In the genomic region with DNA sequence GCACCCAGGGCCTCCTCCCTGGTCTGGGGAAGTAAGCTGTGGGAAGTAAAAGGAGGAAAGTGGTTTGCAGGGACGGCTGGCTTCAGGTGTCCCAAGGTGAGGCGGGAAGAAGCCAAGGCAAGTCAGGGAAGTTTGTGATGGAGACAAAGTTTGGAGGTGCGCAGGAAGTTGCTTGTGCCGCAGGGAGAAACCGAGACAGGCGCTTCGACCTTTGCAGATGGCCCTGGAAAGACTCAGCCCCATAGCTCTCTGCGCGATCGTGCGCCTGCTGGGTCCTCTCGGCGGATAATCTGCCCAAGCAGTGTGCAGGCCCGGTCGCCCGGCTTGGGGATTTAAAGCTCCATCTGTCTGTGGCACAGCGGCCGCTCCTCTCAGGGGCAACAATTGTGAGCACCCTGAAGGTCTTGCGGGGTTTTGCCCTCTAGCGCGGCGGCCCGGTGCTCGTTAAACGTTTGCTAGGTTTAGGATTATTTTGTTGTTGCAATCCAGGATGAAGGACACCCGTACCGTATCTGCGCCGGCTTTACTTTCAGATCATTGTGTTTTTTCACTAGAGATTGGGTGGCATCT, we compare ENCODE assay signal across 8 mouse cellular contexts.
DNase-seq lines count a peak whose midpoint lies in the region; ATAC-seq and TF ChIP-seq lines count a peak whose summit lies in the region.

No protein-coding gene starts in this region.

- TF ChIP-seq POLR2A in limb, embryonic 14.5 days (IDR thresholded peaks at IDR 0.05; ENCODE audit: borderline replicate concordance, extremely low read depth, insufficient read depth, insufficient read length) = no peak

- WGBS in embryonic facial prominence, embryonic 13.5 days = under 1% methylated on average over 29 of the region's 29 CpGs
- under 1% methylated on average over 29 of the region's 29 CpGs for WGBS in hindbrain, embryonic 12.5 days
- under 1% methylated on average over 28 of the region's 29 CpGs for WGBS in limb, embryonic 14.5 days
- under 1% methylated on average over 29 of the region's 29 CpGs for WGBS in midbrain, embryonic 15.5 days

- H3K27ac ChIP-seq in embryonic facial prominence, embryonic 13.5 days = peak overlapping the region; percentile 9; the same call in 1 of the 2 replicates
- H3K27ac ChIP-seq in hindbrain, embryonic 12.5 days = no peak overlapping the region
- H3K27ac ChIP-seq in limb, embryonic 14.5 days (replicated peaks; ENCODE audit: low read depth, low read length) = no peak overlapping the region
- H3K27ac ChIP-seq in midbrain, embryonic 15.5 days = peak overlapping the region; percentile 36; the same call in 1 of the 2 replicates

- H3K4me3 ChIP-seq in embryonic facial prominence, embryonic 13.5 days = peak overlapping the region; percentile 76
- peak overlapping the region; percentile 70 for H3K4me3 ChIP-seq in hindbrain, embryonic 12.5 days
- peak overlapping the region; percentile 63 for H3K4me3 ChIP-seq in limb, embryonic 14.5 days (replicated peaks; ENCODE audit: low read length)
- peak overlapping the region; percentile 62 for H3K4me3 ChIP-seq in midbrain, embryonic 15.5 days

- peaks cover 8% of the 10 kb centered on the region for H3K27me3 ChIP-seq in embryonic facial prominence, embryonic 13.5 days
- peaks cover 32% of the 10 kb centered on the region for H3K27me3 ChIP-seq in hindbrain, embryonic 12.5 days
- peaks cover 13% of the 10 kb centered on the region; the same call in 1 of the 2 replicates for H3K27me3 ChIP-seq in limb, embryonic 14.5 days (ENCODE audit: control insufficient read depth, insufficient read depth, low read length)
- peaks cover 12% of the 10 kb centered on the region for H3K27me3 ChIP-seq in midbrain, embryonic 15.5 days (replicated peaks)

- no peak for ATAC-seq in CD4-positive, CD25-positive, alpha-beta regulatory T cell, adult 4 months
- ATAC-seq in embryonic facial prominence, embryonic 13.5 days (ENCODE audit: insufficient number of reproducible peaks, insufficient read depth, low FRiP score, low TSS enrichment, low read depth) = no peak
- ATAC-seq in hindbrain, embryonic 12.5 days (ENCODE audit: low FRiP score) = no peak
- ATAC-seq in limb, embryonic 14.5 days (ENCODE audit: low FRiP score, low read depth) = no peak
- no peak for ATAC-seq in midbrain, embryonic 15.5 days (replicated peaks)

- no peaks in the 10 kb centered on the region for H3K36me3 ChIP-seq in embryonic facial prominence, embryonic 13.5 days
- H3K36me3 ChIP-seq in hindbrain, embryonic 12.5 days = no peaks in the 10 kb centered on the region
- no peaks in the 10 kb centered on the region for H3K36me3 ChIP-seq in limb, embryonic 14.5 days (ENCODE audit: control insufficient read depth, insufficient read depth, low read length)
- no peaks in the 10 kb centered on the region for H3K36me3 ChIP-seq in midbrain, embryonic 15.5 days (replicated peaks)

- peak; percentile 53 for DNase-seq in CD4-positive, CD25-positive, alpha-beta regulatory T cell, adult 2 months (ENCODE audit: low read depth, low spot score)
- peak; percentile 70 for DNase-seq in ZHBTc4 (ENCODE audit: low read depth, low spot score)
- DNase-seq in limb, embryonic 14.5 days (ENCODE audit: low spot score) = no peak
- peak; percentile 56 for DNase-seq in thymus, postnatal 4 days

- H3K9me3 ChIP-seq in embryonic facial prominence, embryonic 13.5 days = no peaks in the 10 kb centered on the region
- no peaks in the 10 kb centered on the region for H3K9me3 ChIP-seq in hindbrain, embryonic 12.5 days (replicated peaks)
- no peaks in the 10 kb centered on the region for H3K9me3 ChIP-seq in limb, embryonic 14.5 days (ENCODE audit: control insufficient read depth, low read length)
- no peaks in the 10 kb centered on the region for H3K9me3 ChIP-seq in midbrain, embryonic 15.5 days

- peak overlapping the region; percentile 88 for H3K4me2 ChIP-seq in embryonic facial prominence, embryonic 13.5 days
- peak overlapping the region; percentile 94 for H3K4me2 ChIP-seq in hindbrain, embryonic 12.5 days (replicated peaks)
- peak overlapping the region; percentile 98 for H3K4me2 ChIP-seq in limb, embryonic 14.5 days (replicated peaks; ENCODE audit: low read depth, low read length, severe bottlenecking)
- peak overlapping the region; percentile 85 for H3K4me2 ChIP-seq in midbrain, embryonic 15.5 days

- H3K4me1 ChIP-seq in embryonic facial prominence, embryonic 13.5 days = peaks cover 63% of the 10 kb centered on the region
- peaks cover 20% of the 10 kb centered on the region for H3K4me1 ChIP-seq in hindbrain, embryonic 12.5 days
- H3K4me1 ChIP-seq in limb, embryonic 14.5 days (ENCODE audit: control insufficient read depth, insufficient read depth, low read length) = peaks cover 13% of the 10 kb centered on the region; the same call in 1 of the 2 replicates
- H3K4me1 ChIP-seq in midbrain, embryonic 15.5 days = peaks cover 25% of the 10 kb centered on the region

- H3K9ac ChIP-seq in embryonic facial prominence, embryonic 13.5 days = peak overlapping the region; percentile 80
- peak overlapping the region; percentile 72 for H3K9ac ChIP-seq in hindbrain, embryonic 12.5 days
- peak overlapping the region; percentile 69 for H3K9ac ChIP-seq in limb, embryonic 14.5 days (ENCODE audit: low read depth, low read length, severe bottlenecking)
- peak overlapping the region; percentile 53 for H3K9ac ChIP-seq in midbrain, embryonic 15.5 days

Comparison
In these comparisons a context has a peak if more than half of its experiments do, and no peak if none do; other contexts are left out.
1. H3K27ac ChIP-seq: peak in embryonic facial prominence, embryonic 13.5 days (single experiment) and midbrain, embryonic 15.5 days (single experiment); none in hindbrain, embryonic 12.5 days (single experiment) and limb, embryonic 14.5 days (single experiment).
2. Peak in every context shown above with its lines, with median percentiles within 50 percentile points of each other: H3K4me2 ChIP-seq, H3K4me3 ChIP-seq and H3K9ac ChIP-seq.